Mouse (Mus musculus): ENCODE results near the gene Lamtor5. TPM values are rescaled to one million over a fixed set of nuclear protein-coding genes. Genes with fewer than 3 reads are reported as not detected.

Gene Lamtor5
- polyA plus RNA-seq, 2 experiments = 101 to 202 TPM

DNA sequence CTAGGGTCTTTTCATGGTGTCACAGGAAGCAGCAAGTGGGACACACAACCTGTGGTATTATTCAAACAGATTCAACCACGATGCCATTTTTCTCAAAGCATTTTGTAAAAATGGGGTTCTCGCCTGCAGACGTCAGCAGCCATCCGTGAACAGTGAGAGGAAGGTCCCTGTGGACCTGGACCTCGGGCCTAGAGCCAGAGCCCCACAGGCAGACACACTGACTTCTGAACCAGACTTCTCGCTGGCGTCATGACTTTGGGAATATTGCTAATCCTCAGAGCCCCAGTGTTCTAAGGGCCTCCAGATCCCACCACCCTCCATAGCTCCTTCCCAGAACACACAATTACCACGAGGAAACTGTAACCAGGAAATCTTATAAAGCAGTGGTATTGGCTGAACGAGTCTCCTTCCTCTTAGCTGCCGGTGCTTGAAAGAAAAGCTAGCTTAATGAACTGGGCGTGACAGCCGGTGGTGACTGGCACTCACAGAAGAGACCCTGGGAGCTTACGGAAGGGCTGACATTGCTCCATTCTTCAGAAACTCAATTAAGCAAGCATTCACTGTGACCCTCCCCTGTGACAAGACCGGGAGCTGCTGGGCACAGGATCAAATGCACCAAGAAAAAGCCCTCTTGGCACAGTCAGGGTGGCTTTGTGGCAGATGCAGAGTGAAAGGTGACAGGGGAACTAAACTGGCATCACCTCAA, 37.1 kb upstream of the Lamtor5 start:
- Histone ChIP-seq H3K27ac (replicated peaks; ENCODE audit: low read depth, low read length) (no peak overlapping the region), H3K4me1 (ENCODE audit: control insufficient read depth, insufficient read depth, low read length) (no peaks in the 10 kb centered on the region), H3K9ac (ENCODE audit: low read depth, low read length, severe bottlenecking) (no peak overlapping the region), H3K36me3 (ENCODE audit: control insufficient read depth, insufficient read depth, low read length) (no peaks in the 10 kb centered on the region), H3K4me2 (replicated peaks; ENCODE audit: low read depth, low read length, severe bottlenecking) (no peak overlapping the region), H3K27me3 (ENCODE audit: control insufficient read depth, insufficient read depth, low read length) (no peaks in the 10 kb centered on the region), H3K9me3 (ENCODE audit: control insufficient read depth, low read length) (no peaks in the 10 kb centered on the region), H3K4me3 (replicated peaks; ENCODE audit: low read length) (no peak overlapping the region)
- TF ChIP-seq POLR2A (IDR thresholded peaks at IDR 0.05; ENCODE audit: borderline replicate concordance, extremely low read depth, insufficient read depth, insufficient read length) = no peak
- 46% methylated on average over 14 of the region's 14 CpGs for WGBS
- DNase-seq (ENCODE audit: low spot score) (no peak), ATAC-seq (ENCODE audit: low FRiP score, low read depth) (no peak)

GRCm38 (mm10) chr3:107246876-107247275, 31.8 kb upstream of the Lamtor5 start:
- Histone ChIP-seq H3K36me3 (ENCODE audit: control insufficient read depth, insufficient read depth, low read length) (no peaks in the 10 kb centered on the region), H3K4me1 (ENCODE audit: control insufficient read depth, insufficient read depth, low read length) (no peaks in the 10 kb centered on the region), H3K27ac (replicated peaks; ENCODE audit: low read depth, low read length) (no peak overlapping the region), H3K4me3 (replicated peaks; ENCODE audit: low read length) (no peak overlapping the region), H3K4me2 (replicated peaks; ENCODE audit: low read depth, low read length, severe bottlenecking) (no peak overlapping the region), H3K9ac (ENCODE audit: low read depth, low read length, severe bottlenecking) (no peak overlapping the region), H3K9me3 (ENCODE audit: control insufficient read depth, low read length) (no peaks in the 10 kb centered on the region), H3K27me3 (ENCODE audit: control insufficient read depth, insufficient read depth, low read length) (no peaks in the 10 kb centered on the region)
- TF ChIP-seq POLR2A (IDR thresholded peaks at IDR 0.05; ENCODE audit: borderline replicate concordance, extremely low read depth, insufficient read depth, insufficient read length) = no peak
- no peak for DNase-seq (ENCODE audit: low spot score)
- no peak for ATAC-seq (ENCODE audit: low FRiP score, low read depth)
- WGBS = 77% methylated on average over 6 of the region's 6 CpGs

DNA sequence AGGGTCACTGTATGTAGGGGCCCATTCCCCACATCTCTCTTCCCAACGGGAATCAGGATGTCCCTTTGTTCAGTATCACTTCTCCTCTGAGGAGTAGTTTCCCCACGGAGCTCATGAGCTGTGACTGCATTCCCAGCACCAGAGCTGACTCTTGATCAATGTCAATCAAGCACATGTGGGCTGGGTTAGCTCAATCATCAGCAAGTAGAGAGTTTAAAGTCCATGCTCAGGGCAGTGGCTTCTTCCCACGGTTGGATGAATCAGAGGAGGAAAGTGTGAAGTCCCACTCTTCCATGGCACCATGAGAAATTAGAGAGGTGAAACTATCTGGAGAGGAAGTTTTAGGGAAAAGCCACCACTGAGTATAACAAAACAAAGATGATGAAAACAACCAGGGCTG, 29.6 kb upstream of the Lamtor5 start:
- H3K27me3 ChIP-seq (ENCODE audit: control insufficient read depth, insufficient read depth, low read length) = no peaks in the 10 kb centered on the region
- H3K27ac ChIP-seq (replicated peaks; ENCODE audit: low read depth, low read length) = no peak overlapping the region
- TF ChIP-seq POLR2A (IDR thresholded peaks at IDR 0.05; ENCODE audit: borderline replicate concordance, extremely low read depth, insufficient read depth, insufficient read length) = no peak
- DNase-seq (ENCODE audit: low spot score) = no peak
- no peak overlapping the region for H3K4me3 ChIP-seq (replicated peaks; ENCODE audit: low read length)
- 69% methylated on average over 3 of the region's 3 CpGs for WGBS
- H3K9ac ChIP-seq (ENCODE audit: low read depth, low read length, severe bottlenecking) = no peak overlapping the region
- no peak overlapping the region for H3K4me2 ChIP-seq (replicated peaks; ENCODE audit: low read depth, low read length, severe bottlenecking)
- H3K36me3 ChIP-seq (ENCODE audit: control insufficient read depth, insufficient read depth, low read length) = no peaks in the 10 kb centered on the region
- ATAC-seq (ENCODE audit: low FRiP score, low read depth) = no peak
- H3K4me1 ChIP-seq (ENCODE audit: control insufficient read depth, insufficient read depth, low read length) = no peaks in the 10 kb centered on the region
- no peaks in the 10 kb centered on the region for H3K9me3 ChIP-seq (ENCODE audit: control insufficient read depth, low read length)

DNA sequence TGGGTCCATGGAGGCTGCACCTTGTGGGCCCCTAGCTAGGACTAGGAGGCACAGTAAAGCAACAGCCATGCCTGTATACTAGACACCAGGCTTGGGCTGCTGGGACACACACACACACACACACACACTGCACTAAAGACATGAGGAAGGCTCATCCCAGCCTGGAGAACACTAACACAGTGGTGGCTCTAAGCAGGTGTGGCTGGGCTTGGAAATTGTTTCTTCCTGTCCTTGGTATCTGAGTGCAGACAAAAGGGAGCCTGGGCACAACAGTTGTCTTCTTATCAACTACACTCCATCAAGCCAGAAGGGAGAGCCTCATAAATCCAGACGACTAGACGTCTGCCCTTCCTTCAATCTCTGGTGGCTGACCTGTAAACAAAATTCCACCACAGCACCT, 28.3 kb upstream of the Lamtor5 start:
- Histone ChIP-seq H3K4me1 (ENCODE audit: control insufficient read depth, insufficient read depth, low read length) (no peaks in the 10 kb centered on the region), H3K27me3 (ENCODE audit: control insufficient read depth, insufficient read depth, low read length) (no peaks in the 10 kb centered on the region), H3K9ac (ENCODE audit: low read depth, low read length, severe bottlenecking) (no peak overlapping the region), H3K9me3 (ENCODE audit: control insufficient read depth, low read length) (no peaks in the 10 kb centered on the region), H3K36me3 (ENCODE audit: control insufficient read depth, insufficient read depth, low read length) (no peaks in the 10 kb centered on the region), H3K4me2 (replicated peaks; ENCODE audit: low read depth, low read length, severe bottlenecking) (no peak overlapping the region), H3K4me3 (replicated peaks; ENCODE audit: low read length) (no peak overlapping the region), H3K27ac (replicated peaks; ENCODE audit: low read depth, low read length) (no peak overlapping the region)
- 22% methylated on average over 2 of the region's 2 CpGs for WGBS
- no peak for DNase-seq (ENCODE audit: low spot score)
- no peak for ATAC-seq (ENCODE audit: low FRiP score, low read depth)
- no peak for TF ChIP-seq POLR2A (IDR thresholded peaks at IDR 0.05; ENCODE audit: borderline replicate concordance, extremely low read depth, insufficient read depth, insufficient read length)

DNA sequence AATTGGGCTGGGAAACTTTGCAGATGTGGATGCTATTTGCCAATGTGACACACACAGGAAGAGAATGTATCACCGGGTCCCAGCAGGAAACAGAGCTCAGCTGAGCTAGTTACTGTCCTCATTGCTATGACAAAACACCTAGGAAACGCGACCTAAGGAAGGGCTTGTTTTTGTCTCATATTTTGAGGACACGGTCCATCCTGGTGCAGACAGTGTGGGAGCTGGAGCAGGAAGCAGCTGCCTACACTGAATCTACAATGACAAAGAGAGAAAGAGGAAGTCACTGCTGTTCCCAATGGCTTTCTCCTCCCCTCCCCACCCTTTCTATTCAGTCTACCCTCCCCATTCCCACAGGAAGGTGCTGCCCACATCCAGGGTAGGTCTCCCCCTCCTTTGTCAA, 26.6 kb upstream of the Lamtor5 start:
- no peaks in the 10 kb centered on the region for H3K9me3 ChIP-seq (ENCODE audit: control insufficient read depth, low read length)
- H3K4me1 ChIP-seq (ENCODE audit: control insufficient read depth, insufficient read depth, low read length) = no peaks in the 10 kb centered on the region
- no peaks in the 10 kb centered on the region for H3K27me3 ChIP-seq (ENCODE audit: control insufficient read depth, insufficient read depth, low read length)
- H3K4me2 ChIP-seq (replicated peaks; ENCODE audit: low read depth, low read length, severe bottlenecking) = no peak overlapping the region
- 78% methylated on average over 4 of the region's 4 CpGs for WGBS
- no peak overlapping the region for H3K4me3 ChIP-seq (replicated peaks; ENCODE audit: low read length)
- H3K9ac ChIP-seq (ENCODE audit: low read depth, low read length, severe bottlenecking) = no peak overlapping the region
- no peak overlapping the region for H3K27ac ChIP-seq (replicated peaks; ENCODE audit: low read depth, low read length)
- H3K36me3 ChIP-seq (ENCODE audit: control insufficient read depth, insufficient read depth, low read length) = no peaks in the 10 kb centered on the region
- TF ChIP-seq POLR2A (IDR thresholded peaks at IDR 0.05; ENCODE audit: borderline replicate concordance, extremely low read depth, insufficient read depth, insufficient read length) = no peak
- DNase-seq (ENCODE audit: low spot score) (no peak), ATAC-seq (ENCODE audit: low FRiP score, low read depth) (no peak)
